Comparison of ENCODE assay signal across 10 mouse cellular contexts in genomic region chr12:112794356-112794816, GRCm38 (mm10). TPM values are rescaled to one million over a fixed set of nuclear protein-coding genes. Genes with fewer than 3 reads are reported as not detected.
DNase-seq lines count a peak whose midpoint lies in the region; ATAC-seq and TF ChIP-seq lines count a peak whose summit lies in the region.
"Had no signal": no experiment of that assay in that cellular context is flagged by ENCODE, and none has a peak within 500 bp of the region (broad histone marks: within the 10 kb centered on the region; RNA-seq: fewer than 3 reads in every experiment).

No protein-coding gene starts in this region.

- no peak for TF ChIP-seq EP300 in heart, adult 2 months (IDR thresholded peaks at IDR 0.05; ENCODE audit: insufficient read depth, low read depth, low read length)

- no peak for DNase-seq in heart, adult 2 months
- DNase-seq in heart, postnatal 36 days = no peak
- no peak for DNase-seq in lung, postnatal 25 days (ENCODE audit: low spot score)
- DNase-seq in embryonic facial prominence, embryonic 10.5 days (ENCODE audit: low spot score) = peak; percentile 36
- no peak for DNase-seq in thymus, adult 2 months
- no peak for DNase-seq in cerebellum, adult 8-10 months

- H3K4me3 ChIP-seq in heart, adult 2 months = peak overlapping the region; percentile 12
- H3K4me3 ChIP-seq in lung, embryonic 15.5 days = no peak overlapping the region
- no peak overlapping the region for H3K4me3 ChIP-seq in embryonic facial prominence, embryonic 10.5 days
- H3K4me3 ChIP-seq in stomach, embryonic 14.5 days (ENCODE audit: low read depth, low read length) = no peak overlapping the region; the same call in 1 of the 2 replicates
- H3K4me3 ChIP-seq in thymus, adult 2 months (ENCODE audit: control insufficient read depth, insufficient read depth, low read length) = no peak overlapping the region

- no peak for TF ChIP-seq POLR2A in heart, adult 2 months (IDR thresholded peaks at IDR 0.05; ENCODE audit: insufficient read depth, low read depth, low read length)
- TF ChIP-seq POLR2A in thymus, adult 2 months (IDR thresholded peaks at IDR 0.05; ENCODE audit: control insufficient read depth, extremely low read depth, insufficient read depth, low read length, poor library complexity) = no peak

- no peaks in the 10 kb centered on the region for H3K36me3 ChIP-seq in heart, adult 2 months (ENCODE audit: control insufficient read depth, insufficient read depth, low read length)
- no peaks in the 10 kb centered on the region for H3K36me3 ChIP-seq in lung, embryonic 15.5 days
- no peaks in the 10 kb centered on the region for H3K36me3 ChIP-seq in embryonic facial prominence, embryonic 10.5 days (replicated peaks)
- H3K36me3 ChIP-seq in stomach, embryonic 14.5 days (ENCODE audit: control insufficient read depth, insufficient read depth, low read length) = no peaks in the 10 kb centered on the region
- no peaks in the 10 kb centered on the region for H3K36me3 ChIP-seq in thymus, adult 2 months (ENCODE audit: control insufficient read depth, insufficient read depth, low read length)

- peak overlapping the region; percentile 21 for H3K4me2 ChIP-seq in lung, embryonic 15.5 days
- H3K4me2 ChIP-seq in stomach, embryonic 14.5 days (replicated peaks; ENCODE audit: low read depth, low read length) = peak overlapping the region; percentile 14; the same call in 1 of the 2 replicates
- H3K4me2 ChIP-seq: liver, embryonic 11.5 days had no signal

- no peak for ATAC-seq in lung, embryonic 15.5 days (ENCODE audit: borderline replicate concordance, extremely low read depth, low FRiP score, low TSS enrichment)
- ATAC-seq in stomach, embryonic 14.5 days (ENCODE audit: insufficient number of reproducible peaks, insufficient read depth, low FRiP score, low read depth) = no peak
- ATAC-seq: midbrain, embryonic 16.5 days had no signal

- intact Hi-C loops in heart, adult 2 months (cut with DNase I) = no loop called here
- intact Hi-C loops in heart, postnatal 36 days (cut with DNase I) = no loop called here

- H3K4me1 ChIP-seq in heart, adult 2 months (ENCODE audit: control insufficient read depth, insufficient read depth, low read length) = peaks cover 12% of the 10 kb centered on the region
- peaks cover 54% of the 10 kb centered on the region for H3K4me1 ChIP-seq in lung, embryonic 15.5 days
- H3K4me1 ChIP-seq in embryonic facial prominence, embryonic 10.5 days = peaks cover 43% of the 10 kb centered on the region
- peaks cover 66% of the 10 kb centered on the region for H3K4me1 ChIP-seq in stomach, embryonic 14.5 days (ENCODE audit: control insufficient read depth, insufficient read depth, low read length)
- H3K4me1 ChIP-seq in thymus, adult 2 months (replicated peaks; ENCODE audit: control insufficient read depth, insufficient read depth, low read length) = 0 out of 2 replicates have a peak, but pooled peaks cover 2% of the 10 kb centered on the region

- H3K79me2 ChIP-seq in heart, adult 2 months (replicated peaks; ENCODE audit: control insufficient read depth, insufficient read depth, low read length) = no peaks in the 10 kb centered on the region

- H3K27ac ChIP-seq in heart, adult 2 months = peak overlapping the region; percentile 57
- H3K27ac ChIP-seq in lung, embryonic 15.5 days = peak overlapping the region; percentile 44; the same call in 1 of the 2 replicates
- H3K27ac ChIP-seq in embryonic facial prominence, embryonic 10.5 days (replicated peaks) = peak overlapping the region; percentile 45; the same call in 1 of the 2 replicates
- H3K27ac ChIP-seq in stomach, embryonic 14.5 days (ENCODE audit: low read length) = peak overlapping the region; percentile 67; the same call in 1 of the 2 replicates
- H3K27ac ChIP-seq in thymus, adult 2 months (ENCODE audit: control insufficient read depth, insufficient read depth, low read length) = no peak overlapping the region

- no peaks in the 10 kb centered on the region for H3K27me3 ChIP-seq in heart, adult 2 months (ENCODE audit: control insufficient read depth, insufficient read depth, low read length)
- peaks cover 12% of the 10 kb centered on the region for H3K27me3 ChIP-seq in lung, embryonic 15.5 days
- peaks cover 35% of the 10 kb centered on the region for H3K27me3 ChIP-seq in embryonic facial prominence, embryonic 10.5 days (replicated peaks; ENCODE audit: low read depth, poor library complexity, severe bottlenecking)
- H3K27me3 ChIP-seq in stomach, embryonic 14.5 days (ENCODE audit: control insufficient read depth, insufficient read depth, low read length) = no peaks in the 10 kb centered on the region
- no peaks in the 10 kb centered on the region for H3K27me3 ChIP-seq in thymus, adult 2 months (ENCODE audit: control insufficient read depth, insufficient read depth, low read length)

- H3K9me3 ChIP-seq in lung, embryonic 15.5 days = no peaks in the 10 kb centered on the region
- H3K9me3 ChIP-seq in embryonic facial prominence, embryonic 10.5 days = no peaks in the 10 kb centered on the region
- H3K9me3 ChIP-seq in stomach, embryonic 14.5 days (ENCODE audit: control insufficient read depth, low read depth, low read length) = no peaks in the 10 kb centered on the region

- 19% methylated on average over 7 of the region's 7 CpGs for WGBS in heart, adult 2 months
- 12% methylated on average over 7 of the region's 7 CpGs for WGBS in lung, embryonic 15.5 days
- 27% methylated on average over 7 of the region's 7 CpGs for WGBS in embryonic facial prominence, embryonic 10.5 days
- WGBS in stomach, embryonic 14.5 days = 14% methylated on average over 7 of the region's 7 CpGs
- WGBS in thymus, adult 2 months = 91% methylated on average over 7 of the region's 7 CpGs

- peak overlapping the region; percentile 14 for H3K9ac ChIP-seq in heart, adult 2 months (ENCODE audit: low read depth, low read length)
- no peak overlapping the region for H3K9ac ChIP-seq in lung, embryonic 15.5 days
- H3K9ac ChIP-seq in stomach, embryonic 14.5 days (replicated peaks; ENCODE audit: low read depth, low read length) = no peak overlapping the region

- TF ChIP-seq CTCF in heart, adult 2 months (IDR thresholded peaks at IDR 0.05) = no peak
- no peak for TF ChIP-seq CTCF in thymus, adult 2 months (IDR thresholded peaks at IDR 0.05; ENCODE audit: borderline replicate concordance, control insufficient read depth, extremely low read depth, insufficient read depth, low read length, poor library complexity)

RNA-seq across cellular contexts. Expression of gene Ahnak2, which starts 8.1 kb away (rescaled TPM):
- 10 to 100 TPM; 14.8 to 15.7 TPM for total RNA-seq in heart, adult 2 months (2021)
- 5.4 and 7.5 TPM in 2 replicates for polyA plus RNA-seq in heart, adult 2 months (2012; rRNA removed)
- 10 to 100 TPM; 14.1 to 20.2 TPM for total RNA-seq in heart, postnatal 36 days (2021)
- polyA plus RNA-seq in lung, embryonic 15.5 days (2015; fragmentation: Nextera tagmentation; extraction: Ambion mirVana) = 0.72 and 0.98 TPM in 2 replicates
- polyA plus RNA-seq in embryonic facial prominence, embryonic 10.5 days (2016; fragmentation: Nextera tagmentation; extraction: Ambion mirVana) = 0.04 and 0.20 TPM in 2 replicates
- 4.6 and 5.0 TPM in 2 replicates for polyA plus RNA-seq in stomach, embryonic 14.5 days (2014; fragmentation: Nextera tagmentation; extraction: Ambion mirVana)
- 3.3 and 4.0 TPM in 2 replicates for polyA plus RNA-seq in thymus, adult 2 months (2012; rRNA removed)

RNA-seq across cellular contexts. Expression of gene Clba1, which starts 14.4 kb away (rescaled TPM):
- 1 to 10 TPM; 1.7 to 3.1 TPM for total RNA-seq in heart, adult 2 months (2021)
- polyA plus RNA-seq in heart, adult 2 months (2012; rRNA removed) = 2.0 and 2.8 TPM in 2 replicates
- 1 to 10 TPM; 1.6 to 2.9 TPM for total RNA-seq in heart, postnatal 36 days (2021)
- polyA plus RNA-seq in lung, embryonic 15.5 days (2015; fragmentation: Nextera tagmentation; extraction: Ambion mirVana) = 6.9 and 7.4 TPM in 2 replicates
- polyA plus RNA-seq in embryonic facial prominence, embryonic 10.5 days (2016; fragmentation: Nextera tagmentation; extraction: Ambion mirVana) = 9.3 and 10.1 TPM in 2 replicates
- 6.1 and 8.2 TPM in 2 replicates for polyA plus RNA-seq in stomach, embryonic 14.5 days (2014; fragmentation: Nextera tagmentation; extraction: Ambion mirVana)
- 2.8 and 2.9 TPM in 2 replicates for polyA plus RNA-seq in thymus, adult 2 months (2012; rRNA removed)

RNA-seq across cellular contexts. Expression of gene Pld4, which starts 33.9 kb away (rescaled TPM):
- 1 to 10 TPM; 6.6 to 6.8 TPM for total RNA-seq in heart, adult 2 months (2021)
- polyA plus RNA-seq in heart, adult 2 months (2012; rRNA removed) = 17.2 and 23.5 TPM in 2 replicates
- total RNA-seq in heart, postnatal 36 days (2021) = 1 to 10 TPM; 6.1 to 8.9 TPM
- 12.7 and 17.9 TPM in 2 replicates for polyA plus RNA-seq in lung, embryonic 15.5 days (2015; fragmentation: Nextera tagmentation; extraction: Ambion mirVana)
- 3.9 and 4.6 TPM in 2 replicates for polyA plus RNA-seq in embryonic facial prominence, embryonic 10.5 days (2016; fragmentation: Nextera tagmentation; extraction: Ambion mirVana)
- polyA plus RNA-seq in stomach, embryonic 14.5 days (2014; fragmentation: Nextera tagmentation; extraction: Ambion mirVana) = 12.9 and 13.3 TPM in 2 replicates
- 82.3 and 99.8 TPM in 2 replicates for polyA plus RNA-seq in thymus, adult 2 months (2012; rRNA removed)

RNA-seq across cellular contexts. Expression of gene Cdca4, which starts 34.8 kb away (rescaled TPM):
- 1 to 10 TPM; 5.3 to 6.6 TPM for total RNA-seq in heart, adult 2 months (2021)
- polyA plus RNA-seq in heart, adult 2 months (2012; rRNA removed) = 7.6 and 10.0 TPM in 2 replicates
- total RNA-seq in heart, postnatal 36 days (2021) = 1 to 10 TPM; 6.1 to 6.6 TPM
- polyA plus RNA-seq in lung, embryonic 15.5 days (2015; fragmentation: Nextera tagmentation; extraction: Ambion mirVana) = 125 and 129 TPM in 2 replicates
- polyA plus RNA-seq in embryonic facial prominence, embryonic 10.5 days (2016; fragmentation: Nextera tagmentation; extraction: Ambion mirVana) = 180 and 183 TPM in 2 replicates
- 123 and 130 TPM in 2 replicates for polyA plus RNA-seq in stomach, embryonic 14.5 days (2014; fragmentation: Nextera tagmentation; extraction: Ambion mirVana)
- polyA plus RNA-seq in thymus, adult 2 months (2012; rRNA removed) = 124 and 126 TPM in 2 replicates
